Mouse (Mus musculus) cerebellum, adult 2 months (tissue): ENCODE data around the gene Dock1. TPM values are rescaled to one million over a fixed set of nuclear protein-coding genes. Genes with fewer than 3 reads are reported as not detected.

Experiments used
- DNase-seq, 2 experiments: peaks; one replicate each; pipeline ENCODE4 v3.0.0; 2021
- H3K27ac ChIP-seq: fragments of 200-500 bp; 2 replicates; pipeline ENCODE4 v1.5.1; 2012; ENCODE audit warnings: low read length, control low read depth, inconsistent platforms; ENCODE audit not compliant: insufficient read depth
- H3K27me3 ChIP-seq: fragments of 200-500 bp; 2 replicates; pipeline ENCODE4 v1.6.1; 2012; ENCODE audit warnings: inconsistent platforms, mild to moderate bottlenecking, low read length, moderate library complexity; ENCODE audit not compliant: control insufficient read depth, insufficient read depth
- H3K4me1 ChIP-seq: fragments of 200-500 bp; 2 replicates; pipeline ENCODE4 v1.6.1; 2011; ENCODE audit warnings: low read length; ENCODE audit not compliant: control insufficient read depth, insufficient read depth
- H3K4me3 ChIP-seq: fragments of 200-500 bp; replicated peaks from 2 replicates; pipeline ENCODE3; 2011; ENCODE audit warnings: mild to moderate bottlenecking, low read depth, low read length, control low read depth; ENCODE audit not compliant: insufficient read depth
- CTCF ChIP-seq: fragments of 200-500 bp; IDR thresholded peaks from 2 replicates; pipeline ENCODE4 v1.5.1; 2011; ENCODE audit warnings: low read depth, mild to moderate bottlenecking, control low read depth, low read length, moderate library complexity, borderline replicate concordance; ENCODE audit not compliant: insufficient read depth
- POLR2A ChIP-seq: fragments of 200-500 bp; IDR thresholded peaks from 2 replicates; pipeline ENCODE4 v1.6.1; 2011; ENCODE audit warnings: low read length, control low read depth, borderline replicate concordance; ENCODE audit not compliant: insufficient read depth
- WGBS: fragments of 180-500 bp; shearing (Covaris S2); methylation state at CpG from one replicate; pipeline ENCODE4 v1.1.7; 2018; 5-methylcytosine and 5-hydroxymethylcytosine counted together
- polyA plus RNA-seq: library from polyadenylated mRNA; depleted of rRNA; stranded (reverse); fragments of >200 nt; gene quantifications from 2 replicates; pipeline ENCODE4 v1.2.3, GENCODE M21; 2012

Dock1 gene
- polyA plus RNA-seq, 1 experiment = 16.9 TPM

DNA sequence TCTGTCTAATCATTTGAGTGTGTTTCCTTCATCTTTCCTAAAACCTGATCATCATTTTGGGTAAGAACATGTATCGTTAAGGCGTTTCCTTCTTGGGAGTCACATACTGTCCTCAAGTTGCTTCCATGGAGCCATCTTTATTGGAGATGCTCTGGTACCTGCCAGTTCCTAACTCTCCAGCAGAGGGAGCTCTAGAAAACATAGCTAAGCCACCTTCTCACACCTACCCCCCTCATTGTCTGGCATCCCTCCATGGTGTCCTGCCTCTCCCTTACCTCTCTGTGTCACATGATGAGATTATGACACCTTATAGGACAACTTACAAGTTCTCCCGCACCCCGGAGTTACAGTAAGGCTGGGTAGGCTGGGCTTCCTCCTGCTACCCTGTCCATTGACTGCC is 222.5 kb downstream of the Dock1 start:
- DNase-seq = peak in 1 of 2 experiments; percentile 4
- Histone ChIP-seq H3K4me1 (no peaks in the 10 kb centered on the region), H3K27ac (no peak overlapping the region), H3K27me3 (no peaks in the 10 kb centered on the region; the same call in 1 of the 2 replicates), H3K4me3 (no peak overlapping the region)
- 98% methylated on average over 4 of the region's 4 CpGs for WGBS
- TF ChIP-seq CTCF (peak; percentile 31; the same call in 1 of the 2 replicates), POLR2A (no peak)

DNA sequence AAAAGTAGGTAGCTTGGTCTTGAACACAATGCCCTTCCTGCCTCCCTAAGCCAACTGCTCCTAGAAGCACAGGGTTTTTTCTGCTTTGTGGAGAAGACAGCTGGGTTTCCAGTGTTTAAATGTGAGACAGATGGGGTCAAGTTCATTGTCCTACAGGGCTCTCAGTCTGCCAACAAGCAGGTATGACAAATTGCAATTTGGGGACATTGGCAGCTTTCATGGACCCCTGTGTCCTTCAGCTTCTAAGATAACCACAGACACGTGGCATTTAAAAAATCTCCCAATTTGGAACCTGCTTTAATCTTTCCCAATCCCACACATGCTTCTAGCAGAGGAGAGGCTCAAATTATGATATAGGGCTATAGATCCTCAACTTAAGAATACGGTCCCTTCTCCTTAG is 224.2 kb downstream of the Dock1 start:
- DNase-seq = no peak
- Histone ChIP-seq H3K4me1 (no peaks in the 10 kb centered on the region), H3K27me3 (no peaks in the 10 kb centered on the region; the same call in 1 of the 2 replicates), H3K27ac (no peak overlapping the region), H3K4me3 (no peak overlapping the region)
- 52% methylated on average over 2 of the region's 2 CpGs for WGBS
- no peak for TF ChIP-seq POLR2A
- no peak for TF ChIP-seq CTCF

DNA sequence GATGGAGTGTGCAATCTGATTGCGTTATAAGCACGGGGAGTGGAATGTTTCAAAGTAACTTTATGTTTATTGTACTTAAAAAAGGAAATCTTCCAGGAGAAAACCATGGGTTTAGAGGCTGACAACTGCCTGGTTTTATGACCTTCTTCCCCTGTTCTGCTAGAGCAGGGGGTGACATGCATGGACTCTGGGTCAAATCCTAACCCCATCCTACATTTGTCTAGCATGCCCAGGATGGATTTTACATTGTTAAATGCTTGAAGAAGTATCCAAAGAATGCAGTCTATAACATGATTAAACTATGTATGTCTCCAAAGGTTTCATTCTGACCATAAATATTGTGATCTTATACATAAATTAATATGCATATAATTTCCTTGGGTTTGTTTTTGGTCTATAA is 229.0 kb downstream of the Dock1 start:
- WGBS = 98% methylated on average over 2 of the region's 2 CpGs
- H3K4me3 ChIP-seq = no peak overlapping the region
- no peak for TF ChIP-seq CTCF
- TF ChIP-seq POLR2A = no peak
- H3K27ac ChIP-seq = no peak overlapping the region
- no peak for DNase-seq
- no peaks in the 10 kb centered on the region for H3K4me1 ChIP-seq
- H3K27me3 ChIP-seq = no peaks in the 10 kb centered on the region; the same call in 1 of the 2 replicates

DNA sequence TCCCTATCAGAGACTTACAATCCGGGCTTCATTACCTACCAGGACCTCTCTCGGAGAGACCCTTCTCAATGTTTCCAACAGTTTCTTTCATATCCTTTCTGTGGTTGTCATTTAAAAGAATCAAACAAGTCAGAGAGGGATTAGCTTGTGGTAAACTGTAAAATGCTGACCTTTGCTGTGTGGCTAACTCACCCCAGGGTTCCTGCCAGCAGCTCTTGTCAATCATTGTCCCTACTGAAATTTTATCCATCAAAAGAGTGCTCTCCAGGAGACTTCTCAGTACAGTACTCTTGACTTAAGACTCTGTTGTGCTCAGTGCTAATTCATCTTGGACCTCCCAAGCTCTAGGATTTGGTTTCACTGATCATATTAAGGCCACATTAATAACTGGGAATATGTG is 231.5 kb downstream of the Dock1 start:
- H3K4me3 ChIP-seq = no peak overlapping the region

DNA sequence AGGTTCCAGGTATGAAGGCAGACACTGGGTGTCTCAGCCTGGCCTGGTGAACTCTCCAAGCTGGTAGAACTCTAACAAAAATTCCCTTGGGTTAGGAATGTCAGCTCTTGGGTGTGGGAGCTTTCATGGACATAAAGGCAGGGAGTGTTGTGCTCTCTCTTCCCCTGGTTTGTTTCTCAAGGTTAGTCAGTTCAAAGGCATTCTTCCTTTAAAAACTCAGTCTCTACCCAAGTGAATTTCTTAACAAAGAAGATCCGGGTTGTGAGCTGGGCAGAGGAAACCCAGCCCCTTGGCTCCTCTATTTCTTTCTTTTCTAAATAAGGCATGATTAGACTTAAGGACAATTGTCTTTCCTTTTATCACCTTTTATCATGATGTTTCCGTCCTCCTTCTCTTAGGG is 261.4 kb downstream of the Dock1 start:
- no peaks in the 10 kb centered on the region for H3K4me1 ChIP-seq

More for the DNA sequence above, 231.5 kb downstream of the Dock1 start:
- H3K27ac ChIP-seq = no peak overlapping the region
- WGBS = 89% methylated on average over 2 of the region's 2 CpGs
- H3K4me1 ChIP-seq = no peaks in the 10 kb centered on the region
- no peaks in the 10 kb centered on the region for H3K27me3 ChIP-seq
- DNase-seq = no peak
- TF ChIP-seq POLR2A = no peak
- no peak for TF ChIP-seq CTCF

DNA sequence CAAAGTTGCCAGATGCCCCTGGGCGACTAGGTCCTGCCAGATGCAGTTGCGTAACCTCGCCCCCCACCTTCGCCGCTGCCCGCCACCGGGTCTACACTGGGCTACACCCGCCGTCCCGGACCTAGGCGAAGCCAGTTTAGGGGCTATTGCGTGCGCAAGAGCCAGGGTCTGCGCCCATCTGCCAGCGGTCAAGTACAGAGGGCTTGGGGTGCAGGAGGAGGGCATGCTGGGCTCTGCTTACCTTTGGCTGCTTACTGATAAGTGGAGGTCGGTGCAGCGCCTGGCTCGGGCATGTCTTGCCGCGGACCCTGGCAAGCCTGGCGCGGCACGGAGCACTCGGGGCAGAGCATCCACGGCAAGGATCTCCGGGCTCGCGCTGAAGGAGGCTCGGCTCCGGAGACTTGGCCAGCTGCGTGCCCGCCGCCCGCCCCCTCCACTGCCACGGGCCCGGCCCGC is 267.0 kb downstream of the Dock1 start:
- H3K4me1 ChIP-seq = no peaks in the 10 kb centered on the region; the same call in 1 of the 2 replicates
- peak overlapping the region; percentile 47 for H3K4me3 ChIP-seq
- DNase-seq = peak in 1 of 2 experiments; percentile 21
- no peak overlapping the region for H3K27ac ChIP-seq
- WGBS = under 1% methylated on average over 36 of the region's 37 CpGs
- no peaks in the 10 kb centered on the region; the same call in 1 of the 2 replicates for H3K27me3 ChIP-seq
- no peak for TF ChIP-seq POLR2A
- TF ChIP-seq CTCF = no peak

More for the DNA sequence above, 261.4 kb downstream of the Dock1 start:
- no peak for DNase-seq
- 85% methylated on average over 2 of the region's 2 CpGs for WGBS
- no peak overlapping the region for H3K27ac ChIP-seq
- no peaks in the 10 kb centered on the region; the same call in 1 of the 2 replicates for H3K27me3 ChIP-seq
- TF ChIP-seq CTCF (no peak), POLR2A (no peak)
- no peak overlapping the region for H3K4me3 ChIP-seq

- peak; percentile 18 to 25 for DNase-seq
- Histone ChIP-seq H3K27me3 (no peaks in the 10 kb centered on the region; the same call in 1 of the 2 replicates), H3K4me3 (peak within 1 kb of the TSS; percentile 47), H3K27ac (no peak within 1 kb of the TSS), H3K4me1 (no peaks in the 10 kb centered on the region; the same call in 1 of the 2 replicates)
- WGBS = 2% methylated on average over 69 of the region's 71 CpGs
- TF ChIP-seq POLR2A (no peak), CTCF (no peak)
Observed at GRCm38 (mm10) chr7:134937927-134938609, 267.6 kb downstream of the Dock1 start, which contains the start of gene Fam196a. Gene Fam196a (minus strand): TSS chr7:134938430.

- TF ChIP-seq CTCF = no peak
- TF ChIP-seq POLR2A = no peak
- Histone ChIP-seq H3K27me3 (no peaks in the 10 kb centered on the region; the same call in 1 of the 2 replicates), H3K27ac (no peak overlapping the region), H3K4me1 (no peaks in the 10 kb centered on the region; the same call in 1 of the 2 replicates), H3K4me3 (no peak overlapping the region)
- DNase-seq = no peak
- 98% methylated on average over 6 of the region's 6 CpGs for WGBS
Observed at GRCm38 (mm10) chr7:134941891-134942290, 271.4 kb downstream of the Dock1 start.
